Mouse (Mus musculus): ENCODE data around the gene Slc7a11. TPM values are rescaled to one million over a fixed set of nuclear protein-coding genes. Genes with fewer than 3 reads are reported as not detected.

Slc7a11 gene
- total RNA-seq, 2 experiments from 2014 or later, result 12.1 to 14.1 TPM

- no peak for ATAC-seq (ENCODE audit: poor library complexity, severe bottlenecking)
Measured at GRCm38 (mm10) chr3:49887359-49887758, 556.1 kb downstream of the Slc7a11 start.

- ATAC-seq (ENCODE audit: poor library complexity, severe bottlenecking), result no peak
Measured at GRCm38 (mm10) chr3:49886220-49886945, 557.0 kb downstream of the Slc7a11 start.

- no peak for ATAC-seq (ENCODE audit: poor library complexity, severe bottlenecking)
Measured at GRCm38 (mm10) chr3:49880496-49880895, 562.9 kb downstream of the Slc7a11 start.

GRCm38 (mm10) chr3:49870786-49871185 is 572.6 kb downstream of the Slc7a11 start:
- ATAC-seq (ENCODE audit: poor library complexity, severe bottlenecking), result no peak

- ATAC-seq (ENCODE audit: poor library complexity, severe bottlenecking), result no peak
Measured at GRCm38 (mm10) chr3:49867951-49868584, 575.3 kb downstream of the Slc7a11 start.

- ATAC-seq (ENCODE audit: poor library complexity, severe bottlenecking), result no peak
Measured at GRCm38 (mm10) chr3:49867147-49867950, 576.1 kb downstream of the Slc7a11 start.

GRCm38 (mm10) chr3:49866061-49866515 is 577.3 kb downstream of the Slc7a11 start:
- ATAC-seq (ENCODE audit: poor library complexity, severe bottlenecking), result no peak

- ATAC-seq (ENCODE audit: poor library complexity, severe bottlenecking), result no peak
Measured at GRCm38 (mm10) chr3:49856797-49857196, 586.6 kb downstream of the Slc7a11 start.

GRCm38 (mm10) chr3:49854277-49854676 is 589.1 kb downstream of the Slc7a11 start:
- no peak for ATAC-seq (ENCODE audit: poor library complexity, severe bottlenecking)

- no peak for ATAC-seq (ENCODE audit: poor library complexity, severe bottlenecking)
Measured at GRCm38 (mm10) chr3:49842971-49843370, 600.4 kb downstream of the Slc7a11 start.
